Mouse (Mus musculus): ENCODE data around the gene Trappc13.
"Not testable (repeated sequence)": the region's sequence is repeated elsewhere in the genome, so short reads cannot be mapped to it uniquely, and the experiment has no call there.

Gene Trappc13

GRCm38 (mm10) chr13:104177796-104178649 lies at the start of gene Trappc13:
Gene Trappc13 (minus strand): TSS chr13:104178469.
- in situ Hi-C loops (cut with MboI, MseI), result loop anchor here (5.0 kb wide), 1 partner anchor 44 kb away; no protein-coding TSS in a partner anchor

GRCm38 (mm10) chr13:104227478-104227877 lies 49.2 kb upstream of the Trappc13 start:
- in situ Hi-C loops (cut with MboI, MseI), result no loop called here

- in situ Hi-C loops (cut with MboI, MseI), result no loop called here
These were observed 26.0 kb upstream of the Trappc13 start for GRCm38 (mm10) chr13:104204313-104204712.

GRCm38 (mm10) chr13:104195891-104196290 lies 17.6 kb upstream of the Trappc13 start:
- in situ Hi-C loops (cut with MboI, MseI), result not testable (repeated sequence)

- in situ Hi-C loops (cut with MboI, MseI), result no loop called here
These were observed 9.1 kb upstream of the Trappc13 start for GRCm38 (mm10) chr13:104187357-104187756.

GRCm38 (mm10) chr13:104179176-104179888 lies 1.1 kb upstream of the Trappc13 start:
- in situ Hi-C loops (cut with MboI, MseI), result loop anchor here (5.0 kb wide), 1 partner anchor 43 kb away; no protein-coding TSS in a partner anchor

GRCm38 (mm10) chr13:104178650-104179121 lies 417 bp upstream of the Trappc13 start, which contains the start of gene Trim23:
Gene Trim23 (plus strand): TSS chr13:104178797.
- in situ Hi-C loops (cut with MboI, MseI), result loop anchor here (5.0 kb wide), 1 partner anchor 44 kb away; no protein-coding TSS in a partner anchor

- in situ Hi-C loops (cut with MboI, MseI), result loop anchor here (5.0 kb wide), 1 partner anchor 45 kb away; no protein-coding TSS in a partner anchor
These were observed 1.4 kb downstream of the Trappc13 start for GRCm38 (mm10) chr13:104176874-104177273.

- in situ Hi-C loops (cut with MboI, MseI), result no loop called here
These were observed 5.8 kb downstream of the Trappc13 start for GRCm38 (mm10) chr13:104172498-104172897.

GRCm38 (mm10) chr13:104171711-104172110 lies 6.6 kb downstream of the Trappc13 start:
- in situ Hi-C loops (cut with MboI, MseI), result no loop called here

- in situ Hi-C loops (cut with MboI, MseI), result no loop called here
These were observed 22.6 kb downstream of the Trappc13 start for GRCm38 (mm10) chr13:104155686-104156085.

- in situ Hi-C loops (cut with MboI, MseI), result no loop called here
These were observed 23.2 kb downstream of the Trappc13 start for GRCm38 (mm10) chr13:104155106-104155505.

GRCm38 (mm10) chr13:104154180-104154579 lies 24.1 kb downstream of the Trappc13 start:
- in situ Hi-C loops (cut with MboI, MseI), result no loop called here

GRCm38 (mm10) chr13:104145646-104146045 lies 32.6 kb downstream of the Trappc13 start:
- in situ Hi-C loops (cut with MboI, MseI), result no loop called here

GRCm38 (mm10) chr13:104144871-104145270 lies 33.4 kb downstream of the Trappc13 start:
- in situ Hi-C loops (cut with MboI, MseI), result no loop called here

- in situ Hi-C loops (cut with MboI, MseI), result no loop called here
These were observed 38.7 kb downstream of the Trappc13 start for GRCm38 (mm10) chr13:104139369-104140209.

GRCm38 (mm10) chr13:104134510-104135085 lies 43.7 kb downstream of the Trappc13 start:
- in situ Hi-C loops (cut with MboI, MseI), result no loop called here

- in situ Hi-C loops (cut with MboI, MseI), result no loop called here
These were observed 45.7 kb downstream of the Trappc13 start for GRCm38 (mm10) chr13:104132561-104132960.

GRCm38 (mm10) chr13:104123662-104124381 lies 54.4 kb downstream of the Trappc13 start:
- in situ Hi-C loops (cut with MboI, MseI), result no loop called here
